Mouse (Mus musculus) ES-E14 (cell line): ENCODE data around the gene Cdc42.

Experiments
- CHD2 ChIP-seq: IDR thresholded peaks from 2 replicates; pipeline ENCODE4 v1.6.1; 2014; ENCODE audit warnings: mild to moderate bottlenecking, low read depth, low read length, inconsistent platforms
- HCFC1 ChIP-seq: IDR thresholded peaks from 2 replicates; pipeline ENCODE4 v1.6.1; 2012; ENCODE audit warnings: low read length, inconsistent platforms, borderline replicate concordance; ENCODE audit not compliant: insufficient read depth
- ZC3H11A ChIP-seq: IDR thresholded peaks from 2 replicates; pipeline ENCODE4 v1.6.1; 2012; ENCODE audit warnings: low read depth, mild to moderate bottlenecking, inconsistent platforms, low read length, borderline replicate concordance
- ZNF384 ChIP-seq: IDR thresholded peaks from 2 replicates; pipeline ENCODE4 v1.6.1; 2012; ENCODE audit warnings: low read depth, low read length, inconsistent platforms

DNA sequence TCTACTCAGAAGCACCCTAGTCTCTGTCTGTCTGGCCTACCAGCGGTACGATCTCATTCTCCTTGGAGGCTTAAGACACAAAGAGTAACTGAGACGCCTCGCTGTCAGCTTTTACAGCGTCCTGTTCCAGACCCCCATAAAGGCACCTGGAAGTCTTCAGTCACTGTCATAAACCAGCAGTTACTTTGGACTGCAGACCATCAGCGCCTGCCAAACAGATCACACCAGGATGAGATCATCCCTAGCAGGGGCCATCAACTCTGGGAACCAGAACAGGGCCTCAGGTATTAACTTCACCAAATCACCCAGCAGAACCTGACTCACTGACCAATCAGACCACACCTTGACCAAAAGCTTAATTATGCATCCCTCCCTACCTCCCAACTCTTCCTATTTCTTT lies 43.0 kb downstream of the Cdc42 start:
- TF ChIP-seq ZC3H11A (no peak), ZNF384 (no peak), HCFC1 (no peak), CHD2 (no peak)
